Comparison of ENCODE assay signal across 8 mouse cellular contexts in the genomic region with DNA sequence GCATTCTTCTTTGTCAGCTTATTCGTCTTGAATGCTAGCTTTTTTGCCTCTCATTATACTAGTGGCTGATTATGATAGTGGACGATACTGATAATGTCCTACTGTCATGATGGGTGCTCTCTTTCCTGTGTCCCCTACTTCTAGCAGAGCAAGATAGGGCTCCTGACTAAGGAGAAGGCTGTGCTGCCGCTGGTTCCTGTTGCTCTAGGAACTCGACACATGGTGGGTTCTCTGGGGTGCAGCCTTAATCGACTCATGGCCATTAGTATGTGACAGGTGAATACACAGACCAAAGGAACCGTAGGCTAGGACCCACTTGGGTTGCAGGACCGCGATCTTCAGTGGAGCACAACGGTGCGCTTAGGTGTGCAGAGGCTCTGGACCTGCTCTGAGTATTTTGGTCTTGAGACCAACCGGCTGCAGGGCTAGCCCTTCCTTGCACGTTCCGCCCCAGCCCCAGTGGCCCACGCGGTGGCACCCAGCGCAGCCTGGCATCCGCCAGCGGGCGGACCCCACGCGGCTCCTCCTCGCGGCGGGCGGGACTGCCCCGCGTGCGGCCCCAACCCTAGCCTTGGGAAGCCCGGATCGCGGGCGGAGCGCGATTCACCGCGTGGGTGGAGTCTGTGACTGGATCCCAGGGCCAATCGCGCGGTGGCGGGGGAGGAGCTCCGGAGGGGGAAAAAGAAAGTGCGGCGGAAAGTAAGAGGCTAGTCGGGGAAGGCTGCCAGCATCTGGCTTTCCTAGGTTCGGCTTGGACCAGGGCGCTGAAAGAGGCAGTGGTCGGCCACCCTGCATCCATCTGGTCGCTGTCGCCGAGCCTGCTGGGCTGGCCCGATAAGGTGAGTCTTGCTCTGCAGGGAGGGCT. TPM values are rescaled to one million over a fixed set of nuclear protein-coding genes. Genes with fewer than 3 reads are reported as not detected.
A peak's percentile ranks its signal among the peaks of the same experiment; 100 is the strongest.
DNase-seq lines count a peak whose midpoint lies in the region; ATAC-seq lines count a peak whose summit lies in the region.

A gene (plus strand): TSS at position 657 of the 865 bp plus-strand sequence.

- peak; percentile 96 for ATAC-seq in embryonic facial prominence, embryonic 11.5 days (replicated peaks; ENCODE audit: insufficient number of reproducible peaks, low FRiP score, low TSS enrichment, low read depth)
- peak; percentile 95 for ATAC-seq in granulocyte monocyte progenitor cell, adult 5-6 weeks (replicated peaks; ENCODE audit: poor library complexity, severe bottlenecking)
- peak; percentile 97 for ATAC-seq in midbrain, embryonic 11.5 days (ENCODE audit: low FRiP score)

- H3K4me2 ChIP-seq in embryonic facial prominence, embryonic 11.5 days (ENCODE audit: low read depth, low read length), result peak within 1 kb of the TSS; percentile 85
- H3K4me2 ChIP-seq in midbrain, embryonic 11.5 days, result peak within 1 kb of the TSS; percentile 70

- intact Hi-C loops in left cerebral cortex, postnatal 4 days (cut with DNase I), result no loop called here

- peak within 1 kb of the TSS; percentile 69 for H3K9ac ChIP-seq in embryonic facial prominence, embryonic 11.5 days (replicated peaks; ENCODE audit: low read length)
- peak within 1 kb of the TSS; percentile 63 for H3K9ac ChIP-seq in midbrain, embryonic 11.5 days (ENCODE audit: low read length)

- no peaks in the 10 kb centered on the region for H3K36me3 ChIP-seq in embryonic facial prominence, embryonic 11.5 days (replicated peaks; ENCODE audit: control insufficient read depth, insufficient read depth, low read depth, low read length)
- no peaks in the 10 kb centered on the region for H3K36me3 ChIP-seq in midbrain, embryonic 11.5 days (ENCODE audit: control insufficient read depth, insufficient read depth, low read length)

- H3K9me3 ChIP-seq in embryonic facial prominence, embryonic 11.5 days (replicated peaks; ENCODE audit: control insufficient read depth, low read length), result no peaks in the 10 kb centered on the region
- no peaks in the 10 kb centered on the region for H3K9me3 ChIP-seq in midbrain, embryonic 11.5 days (ENCODE audit: control insufficient read depth, low read length)

- H3K27me3 ChIP-seq in embryonic facial prominence, embryonic 11.5 days (ENCODE audit: control insufficient read depth, insufficient read depth, low read length), result no peaks in the 10 kb centered on the region
- no peaks in the 10 kb centered on the region; the same call in 1 of the 2 replicates for H3K27me3 ChIP-seq in midbrain, embryonic 11.5 days (ENCODE audit: control insufficient read depth, insufficient read depth, low read length)

- peak; percentile 97 for DNase-seq in adrenal gland, postnatal 25 days
- peak; percentile 94 for DNase-seq in embryonic facial prominence, embryonic 11.5 days (ENCODE audit: low spot score)
- DNase-seq in kidney, adult 11 months, result peak; percentile 93
- DNase-seq in left cerebral cortex, postnatal 4 days, result peak; percentile 89
- DNase-seq in midbrain, embryonic 11.5 days (ENCODE audit: low spot score, missing footprints), result peak; percentile 97
- peak; percentile 87 for DNase-seq in right cerebral cortex, postnatal 4 days
- peak; percentile 85 for DNase-seq in yolk sac, embryonic 10.5 days (ENCODE audit: low spot score)

- no peaks in the 10 kb centered on the region for H3K4me1 ChIP-seq in embryonic facial prominence, embryonic 11.5 days (ENCODE audit: control insufficient read depth, insufficient read depth, low read length)
- H3K4me1 ChIP-seq in midbrain, embryonic 11.5 days (ENCODE audit: control insufficient read depth, insufficient read depth, low read length), result no peaks in the 10 kb centered on the region

- H3K27ac ChIP-seq in embryonic facial prominence, embryonic 11.5 days (replicated peaks; ENCODE audit: low read depth, low read length), result no peak within 1 kb of the TSS
- H3K27ac ChIP-seq in midbrain, embryonic 11.5 days (ENCODE audit: low read depth, low read length), result no peak within 1 kb of the TSS

- H3K4me3 ChIP-seq in embryonic facial prominence, embryonic 11.5 days (ENCODE audit: low read depth, low read length), result peak within 1 kb of the TSS; percentile 64
- H3K4me3 ChIP-seq in midbrain, embryonic 11.5 days (ENCODE audit: low read depth, low read length), result peak within 1 kb of the TSS; percentile 53

- 3% methylated on average over 51 of the region's 51 CpGs for WGBS in embryonic facial prominence, embryonic 11.5 days
- WGBS in midbrain, embryonic 11.5 days, result 3% methylated on average over 50 of the region's 51 CpGs

RNA-seq across cellular contexts. Expression of the gene that starts here (rescaled TPM):
- total RNA-seq in adrenal gland, postnatal 25 days (2021), result 11.6 and 16.9 TPM in 2 replicates
- 4.6 and 5.1 TPM in 2 replicates for polyA plus RNA-seq in embryonic facial prominence, embryonic 11.5 days (2014; fragmentation: Nextera tagmentation; extraction: Ambion mirVana)
- 12.0 and 12.8 TPM in 2 replicates for total RNA-seq in granulocyte monocyte progenitor cell, adult 5-6 weeks (2014; fragmentation: Nextera tagmentation)
- total RNA-seq in granulocyte monocyte progenitor cell, adult 5-6 weeks (2017), result 18.9 and 20.3 TPM in 2 replicates
- 10 to 100 TPM; 13.8 to 14.7 TPM for total RNA-seq in left cerebral cortex, postnatal 4 days (2021)
- polyA plus RNA-seq in midbrain, embryonic 11.5 days (2014; fragmentation: Nextera tagmentation; extraction: Ambion mirVana), result 7.2 and 8.1 TPM in 2 replicates
